Mouse (Mus musculus) lung, postnatal 0 days (tissue): ENCODE results near the gene Nav3.

ENCODE experiments used
- CTCF ChIP-seq: IDR thresholded peaks from 2 replicates; pipeline ENCODE4 v1.5.1; 2016; ENCODE audit warnings: antibody characterized with exemption, mild to moderate bottlenecking
- EP300 ChIP-seq: IDR thresholded peaks from 2 replicates; pipeline ENCODE4 v1.6.1; 2016; ENCODE audit warnings: antibody characterized with exemption, mild to moderate bottlenecking, control low read depth

- no peak for TF ChIP-seq CTCF
- TF ChIP-seq EP300 = no peak
Observed at GRCm38 (mm10) chr10:109907206-109907605, 548.8 kb downstream of the Nav3 start.
